Mouse (Mus musculus): ENCODE results near the gene Slc22a12. TPM values are rescaled to one million over a fixed set of nuclear protein-coding genes. Genes with fewer than 3 reads are reported as not detected.

Gene Slc22a12
- polyA plus RNA-seq, 1 experiment from 2014 or later, result not detected

GRCm38 (mm10) chr19:6545481-6545880 is 2.6 kb upstream of the Slc22a12 start:
- Histone ChIP-seq H3K27me3 (ENCODE audit: control insufficient read depth, insufficient read depth, low read length) (no peaks in the 10 kb centered on the region), H3K27ac (replicated peaks; ENCODE audit: low read depth, low read length) (no peak overlapping the region), H3K36me3 (ENCODE audit: control insufficient read depth, insufficient read depth, low read length) (no peaks in the 10 kb centered on the region), H3K4me2 (ENCODE audit: low read depth, severe bottlenecking) (no peak overlapping the region), H3K4me3 (ENCODE audit: low read depth, low read length) (no peak overlapping the region), H3K9me3 (ENCODE audit: control insufficient read depth, low read length) (no peaks in the 10 kb centered on the region), H3K9ac (ENCODE audit: low read length) (no peak overlapping the region), H3K4me1 (ENCODE audit: control insufficient read depth, insufficient read depth, low read length) (no peaks in the 10 kb centered on the region)
- DNase-seq (ENCODE audit: low spot score), result no peak
- WGBS, result 91% methylated on average over 5 of the region's 5 CpGs
- ATAC-seq (ENCODE audit: insufficient number of reproducible peaks, low FRiP score, low TSS enrichment, low read depth), result no peak

DNA sequence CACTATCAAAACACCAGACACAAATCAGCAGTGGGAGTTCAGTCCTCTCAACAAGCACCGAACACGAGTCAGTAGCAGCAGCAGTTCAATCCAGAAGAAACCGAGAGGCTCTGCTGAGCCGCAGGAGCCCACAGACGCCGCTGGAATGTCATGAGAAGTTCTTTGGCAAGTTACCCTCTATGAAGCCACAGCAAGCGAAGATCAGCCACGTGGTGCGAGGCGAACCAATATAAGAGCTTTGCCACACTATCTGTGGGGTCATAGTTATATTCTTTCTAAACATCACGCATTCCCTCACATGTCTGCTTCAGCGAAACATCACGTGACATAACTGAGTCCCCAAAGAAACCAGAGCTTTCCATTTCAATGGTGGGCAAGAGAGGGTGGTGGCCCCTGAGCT is 1.9 kb upstream of the Slc22a12 start:
- H3K9me3 ChIP-seq (ENCODE audit: control insufficient read depth, low read length), result no peaks in the 10 kb centered on the region
- no peaks in the 10 kb centered on the region for H3K4me1 ChIP-seq (ENCODE audit: control insufficient read depth, insufficient read depth, low read length)
- no peak for DNase-seq (ENCODE audit: low spot score)
- no peak overlapping the region for H3K27ac ChIP-seq (replicated peaks; ENCODE audit: low read depth, low read length)
- H3K36me3 ChIP-seq (ENCODE audit: control insufficient read depth, insufficient read depth, low read length), result no peaks in the 10 kb centered on the region
- ATAC-seq (ENCODE audit: insufficient number of reproducible peaks, low FRiP score, low TSS enrichment, low read depth), result no peak
- H3K27me3 ChIP-seq (ENCODE audit: control insufficient read depth, insufficient read depth, low read length), result no peaks in the 10 kb centered on the region
- H3K4me3 ChIP-seq (ENCODE audit: low read depth, low read length), result no peak overlapping the region
- H3K9ac ChIP-seq (ENCODE audit: low read length), result no peak overlapping the region
- no peak overlapping the region for H3K4me2 ChIP-seq (ENCODE audit: low read depth, severe bottlenecking)
- WGBS, result 92% methylated on average over 13 of the region's 13 CpGs

DNA sequence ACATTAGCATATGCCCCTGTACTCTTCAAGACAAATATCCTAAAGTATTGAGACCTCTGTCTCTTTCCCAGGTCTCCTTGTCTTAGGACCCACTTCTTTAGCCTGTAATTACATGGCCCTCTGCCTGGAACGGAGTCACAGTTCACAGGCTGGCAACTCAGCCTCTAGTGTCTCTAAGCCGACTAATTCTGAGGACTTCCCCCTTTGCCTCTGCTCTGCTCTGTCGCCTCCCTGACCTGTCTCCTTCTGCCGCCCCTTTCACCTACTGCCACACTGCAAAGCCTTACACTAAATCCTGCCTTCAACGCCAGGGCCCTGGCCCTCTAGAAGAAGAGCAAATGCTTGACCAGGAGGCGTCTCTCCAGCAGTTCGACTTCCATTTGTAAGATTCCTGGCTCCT is 686 bp upstream of the Slc22a12 start:
- no peaks in the 10 kb centered on the region for H3K27me3 ChIP-seq (ENCODE audit: control insufficient read depth, insufficient read depth, low read length)
- H3K4me2 ChIP-seq (ENCODE audit: low read depth, severe bottlenecking), result no peak overlapping the region
- H3K27ac ChIP-seq (replicated peaks; ENCODE audit: low read depth, low read length), result no peak overlapping the region
- no peaks in the 10 kb centered on the region for H3K36me3 ChIP-seq (ENCODE audit: control insufficient read depth, insufficient read depth, low read length)
- no peak overlapping the region for H3K4me3 ChIP-seq (ENCODE audit: low read depth, low read length)
- no peaks in the 10 kb centered on the region for H3K9me3 ChIP-seq (ENCODE audit: control insufficient read depth, low read length)
- DNase-seq (ENCODE audit: low spot score) (no peak), ATAC-seq (ENCODE audit: insufficient number of reproducible peaks, low FRiP score, low TSS enrichment, low read depth) (no peak)
- 53% methylated on average over 7 of the region's 7 CpGs for WGBS
- H3K9ac ChIP-seq (ENCODE audit: low read length), result no peak overlapping the region
- no peaks in the 10 kb centered on the region for H3K4me1 ChIP-seq (ENCODE audit: control insufficient read depth, insufficient read depth, low read length)

- no peaks in the 10 kb centered on the region for H3K9me3 ChIP-seq (ENCODE audit: control insufficient read depth, low read length)
- H3K36me3 ChIP-seq (ENCODE audit: control insufficient read depth, insufficient read depth, low read length), result no peaks in the 10 kb centered on the region
- ATAC-seq (ENCODE audit: insufficient number of reproducible peaks, low FRiP score, low TSS enrichment, low read depth), result no peak
- no peak overlapping the region for H3K9ac ChIP-seq (ENCODE audit: low read length)
- WGBS, result 90% methylated on average over 6 of the region's 6 CpGs
- no peak overlapping the region for H3K4me2 ChIP-seq (ENCODE audit: low read depth, severe bottlenecking)
- H3K4me1 ChIP-seq (ENCODE audit: control insufficient read depth, insufficient read depth, low read length), result no peaks in the 10 kb centered on the region
- no peak overlapping the region for H3K27ac ChIP-seq (replicated peaks; ENCODE audit: low read depth, low read length)
- no peak for DNase-seq (ENCODE audit: low spot score)
- no peaks in the 10 kb centered on the region for H3K27me3 ChIP-seq (ENCODE audit: control insufficient read depth, insufficient read depth, low read length)
- no peak overlapping the region for H3K4me3 ChIP-seq (ENCODE audit: low read depth, low read length)
Observed at GRCm38 (mm10) chr19:6543035-6543383, 177 bp upstream of the Slc22a12 start.

GRCm38 (mm10) chr19:6541521-6541920 is 1.3 kb downstream of the Slc22a12 start:
- Histone ChIP-seq H3K36me3 (ENCODE audit: control insufficient read depth, insufficient read depth, low read length) (no peaks in the 10 kb centered on the region), H3K27me3 (ENCODE audit: control insufficient read depth, insufficient read depth, low read length) (no peaks in the 10 kb centered on the region), H3K9me3 (ENCODE audit: control insufficient read depth, low read length) (no peaks in the 10 kb centered on the region), H3K4me2 (ENCODE audit: low read depth, severe bottlenecking) (no peak overlapping the region), H3K9ac (ENCODE audit: low read length) (no peak overlapping the region), H3K4me3 (ENCODE audit: low read depth, low read length) (no peak overlapping the region), H3K27ac (replicated peaks; ENCODE audit: low read depth, low read length) (no peak overlapping the region), H3K4me1 (ENCODE audit: control insufficient read depth, insufficient read depth, low read length) (no peaks in the 10 kb centered on the region)
- WGBS, result 91% methylated on average over 7 of the region's 7 CpGs
- DNase-seq (ENCODE audit: low spot score) (no peak), ATAC-seq (ENCODE audit: insufficient number of reproducible peaks, low FRiP score, low TSS enrichment, low read depth) (no peak)

GRCm38 (mm10) chr19:6540191-6540590 is 2.6 kb downstream of the Slc22a12 start:
- no peak overlapping the region for H3K27ac ChIP-seq (replicated peaks; ENCODE audit: low read depth, low read length)
- 69% methylated on average over 6 of the region's 6 CpGs for WGBS
- H3K4me1 ChIP-seq (ENCODE audit: control insufficient read depth, insufficient read depth, low read length), result no peaks in the 10 kb centered on the region
- H3K9me3 ChIP-seq (ENCODE audit: control insufficient read depth, low read length), result no peaks in the 10 kb centered on the region
- no peaks in the 10 kb centered on the region for H3K36me3 ChIP-seq (ENCODE audit: control insufficient read depth, insufficient read depth, low read length)
- no peak for ATAC-seq (ENCODE audit: insufficient number of reproducible peaks, low FRiP score, low TSS enrichment, low read depth)
- no peak overlapping the region for H3K4me2 ChIP-seq (ENCODE audit: low read depth, severe bottlenecking)
- H3K4me3 ChIP-seq (ENCODE audit: low read depth, low read length), result no peak overlapping the region
- H3K27me3 ChIP-seq (ENCODE audit: control insufficient read depth, insufficient read depth, low read length), result no peaks in the 10 kb centered on the region
- H3K9ac ChIP-seq (ENCODE audit: low read length), result no peak overlapping the region
- no peak for DNase-seq (ENCODE audit: low spot score)

GRCm38 (mm10) chr19:6539592-6539991 is 3.2 kb downstream of the Slc22a12 start:
- H3K4me1 ChIP-seq (ENCODE audit: control insufficient read depth, insufficient read depth, low read length), result no peaks in the 10 kb centered on the region
- H3K9me3 ChIP-seq (ENCODE audit: control insufficient read depth, low read length), result no peaks in the 10 kb centered on the region
- H3K27ac ChIP-seq (replicated peaks; ENCODE audit: low read depth, low read length), result no peak overlapping the region
- H3K36me3 ChIP-seq (ENCODE audit: control insufficient read depth, insufficient read depth, low read length), result no peaks in the 10 kb centered on the region
- ATAC-seq (ENCODE audit: insufficient number of reproducible peaks, low FRiP score, low TSS enrichment, low read depth) (no peak), DNase-seq (ENCODE audit: low spot score) (no peak)
- H3K9ac ChIP-seq (ENCODE audit: low read length), result no peak overlapping the region
- no peak overlapping the region for H3K4me3 ChIP-seq (ENCODE audit: low read depth, low read length)
- no peak overlapping the region for H3K4me2 ChIP-seq (ENCODE audit: low read depth, severe bottlenecking)
- 78% methylated on average over 4 of the region's 4 CpGs for WGBS
- no peaks in the 10 kb centered on the region for H3K27me3 ChIP-seq (ENCODE audit: control insufficient read depth, insufficient read depth, low read length)

- Histone ChIP-seq H3K9ac (ENCODE audit: low read length) (no peak overlapping the region), H3K27me3 (ENCODE audit: control insufficient read depth, insufficient read depth, low read length) (peaks cover 5% of the 10 kb centered on the region; the same call in 1 of the 2 replicates), H3K4me2 (ENCODE audit: low read depth, severe bottlenecking) (no peak overlapping the region), H3K36me3 (ENCODE audit: control insufficient read depth, insufficient read depth, low read length) (no peaks in the 10 kb centered on the region), H3K4me3 (ENCODE audit: low read depth, low read length) (no peak overlapping the region), H3K9me3 (ENCODE audit: control insufficient read depth, low read length) (no peaks in the 10 kb centered on the region), H3K27ac (replicated peaks; ENCODE audit: low read depth, low read length) (no peak overlapping the region), H3K4me1 (ENCODE audit: control insufficient read depth, insufficient read depth, low read length) (no peaks in the 10 kb centered on the region)
- DNase-seq (ENCODE audit: low spot score) (no peak), ATAC-seq (ENCODE audit: insufficient number of reproducible peaks, low FRiP score, low TSS enrichment, low read depth) (no peak)
- 86% methylated on average over 6 of the region's 6 CpGs for WGBS
Observed at GRCm38 (mm10) chr19:6538546-6538945, 4.3 kb downstream of the Slc22a12 start.

DNA sequence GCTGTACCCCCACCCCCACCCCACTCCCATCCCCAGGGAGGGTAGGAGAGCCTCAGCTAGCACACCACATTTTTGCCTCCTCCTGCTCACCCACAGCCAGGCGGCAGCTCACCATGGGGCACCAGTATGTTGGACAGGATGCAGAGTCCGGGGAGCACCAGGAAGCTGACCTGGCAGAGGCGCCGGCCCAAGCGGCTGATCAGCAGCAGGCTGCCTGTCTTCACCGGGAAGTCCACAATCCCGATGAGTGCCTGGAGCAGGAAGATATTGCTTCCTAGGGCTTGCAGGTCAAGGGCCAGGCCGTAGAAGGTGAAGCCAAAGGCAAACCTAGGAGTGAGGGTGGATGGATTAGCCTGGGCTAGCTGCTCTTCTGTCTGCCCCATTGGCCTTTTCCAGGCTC is 5.3 kb downstream of the Slc22a12 start:
- Histone ChIP-seq H3K4me3 (ENCODE audit: low read depth, low read length) (no peak overlapping the region), H3K4me2 (ENCODE audit: low read depth, severe bottlenecking) (no peak overlapping the region), H3K27me3 (ENCODE audit: control insufficient read depth, insufficient read depth, low read length) (peaks cover 13% of the 10 kb centered on the region), H3K27ac (replicated peaks; ENCODE audit: low read depth, low read length) (no peak overlapping the region), H3K9me3 (ENCODE audit: control insufficient read depth, low read length) (no peaks in the 10 kb centered on the region), H3K36me3 (ENCODE audit: control insufficient read depth, insufficient read depth, low read length) (no peaks in the 10 kb centered on the region), H3K9ac (ENCODE audit: low read length) (no peak overlapping the region), H3K4me1 (ENCODE audit: control insufficient read depth, insufficient read depth, low read length) (no peaks in the 10 kb centered on the region)
- ATAC-seq (ENCODE audit: insufficient number of reproducible peaks, low FRiP score, low TSS enrichment, low read depth), result no peak
- DNase-seq (ENCODE audit: low spot score), result no peak
- 73% methylated on average over 8 of the region's 8 CpGs for WGBS

Measured in limb, embryonic 11.5 days (tissue).